Mouse (Mus musculus) lung, adult 2 months (tissue): ENCODE measurements around the gene Lekr1. TPM values are rescaled to one million over a fixed set of nuclear protein-coding genes. Genes with fewer than 3 reads are reported as not detected.

Source experiments
- DNase-seq: peaks from one replicate; pipeline ENCODE4 v3.0.0; 2022
- H3K4me1 ChIP-seq: fragments of 200-500 bp; 2 replicates; pipeline ENCODE4 v1.6.1; 2011; ENCODE audit warnings: low read length; ENCODE audit not compliant: control insufficient read depth, insufficient read depth
- H3K4me3 ChIP-seq: fragments of 200-500 bp; replicated peaks from 2 replicates; pipeline ENCODE3; 2011; ENCODE audit warnings: low read depth, mild to moderate bottlenecking, control low read depth, low read length; ENCODE audit errors: extremely low read depth
- CTCF ChIP-seq: fragments of 200-500 bp; IDR thresholded peaks from 2 replicates; pipeline ENCODE4 v1.5.1; 2011; ENCODE audit warnings: mild to moderate bottlenecking, low read length, control low read depth; ENCODE audit not compliant: insufficient read depth
- POLR2A ChIP-seq: fragments of 200-500 bp; IDR thresholded peaks from 2 replicates; pipeline ENCODE4 v1.6.1; 2011; ENCODE audit warnings: low read depth, mild to moderate bottlenecking, control low read depth, low read length, borderline replicate concordance; ENCODE audit errors: extremely low read depth
- WGBS: fragments of 180-500 bp; shearing (Covaris S2); methylation state at CpG from one replicate; pipeline ENCODE4 v1.1.7; 2018; 5-methylcytosine and 5-hydroxymethylcytosine counted together
- polyA plus RNA-seq: library from polyadenylated mRNA; depleted of rRNA; stranded (reverse); fragments of >200 nt; gene quantifications from 2 replicates; pipeline ENCODE4 v1.2.3, GENCODE M21; 2012; rRNA removed

The Lekr1 gene
- polyA plus RNA-seq, 1 experiment = 1.3 TPM

DNA sequence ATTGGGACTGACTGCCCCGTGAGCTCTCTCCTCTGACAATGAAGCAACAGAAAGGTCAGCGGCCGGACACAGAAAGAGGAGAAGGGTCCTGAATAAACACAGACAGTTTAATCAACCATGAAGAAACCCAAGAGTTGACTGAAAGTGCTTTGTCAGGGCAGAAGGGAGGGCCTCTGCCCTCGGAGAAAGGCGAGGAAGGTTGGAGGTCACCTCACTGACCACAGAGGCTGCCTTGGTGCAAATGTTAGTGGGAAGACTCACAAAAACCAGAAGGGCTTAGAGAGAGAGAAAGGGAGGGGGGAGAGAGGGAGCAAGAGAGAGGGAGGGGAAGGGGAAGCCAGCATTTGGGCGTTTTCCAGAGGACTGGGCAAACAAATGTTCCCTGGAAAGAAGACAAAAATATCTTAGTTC lies 195.4 kb downstream of the Lekr1 start:
- H3K4me1 ChIP-seq = peaks cover 9% of the 10 kb centered on the region
- WGBS = 29% methylated on average over 6 of the region's 6 CpGs
- no peak for DNase-seq

GRCm38 (mm10) chr3:65863297-65863696 lies 197.3 kb downstream of the Lekr1 start:
- Histone ChIP-seq H3K4me3 (no peak overlapping the region), H3K4me1 (peaks cover 7% of the 10 kb centered on the region)
- no peak for TF ChIP-seq POLR2A
- peak; percentile 93 for TF ChIP-seq CTCF
- DNase-seq = peak; percentile 64
- 2% methylated on average over 11 of the region's 11 CpGs for WGBS

More for the DNA sequence above, 195.4 kb downstream of the Lekr1 start:
- no peak overlapping the region for H3K4me3 ChIP-seq
- no peak for TF ChIP-seq POLR2A
- TF ChIP-seq CTCF = no peak

GRCm38 (mm10) chr3:65863762-65864377 lies 197.8 kb downstream of the Lekr1 start:
- no peak for TF ChIP-seq CTCF
- no peak for TF ChIP-seq POLR2A
- no peak for DNase-seq
- H3K4me3 ChIP-seq = no peak overlapping the region
- 65% methylated on average over 16 of the region's 16 CpGs for WGBS
- H3K4me1 ChIP-seq = peaks cover 4% of the 10 kb centered on the region

DNA sequence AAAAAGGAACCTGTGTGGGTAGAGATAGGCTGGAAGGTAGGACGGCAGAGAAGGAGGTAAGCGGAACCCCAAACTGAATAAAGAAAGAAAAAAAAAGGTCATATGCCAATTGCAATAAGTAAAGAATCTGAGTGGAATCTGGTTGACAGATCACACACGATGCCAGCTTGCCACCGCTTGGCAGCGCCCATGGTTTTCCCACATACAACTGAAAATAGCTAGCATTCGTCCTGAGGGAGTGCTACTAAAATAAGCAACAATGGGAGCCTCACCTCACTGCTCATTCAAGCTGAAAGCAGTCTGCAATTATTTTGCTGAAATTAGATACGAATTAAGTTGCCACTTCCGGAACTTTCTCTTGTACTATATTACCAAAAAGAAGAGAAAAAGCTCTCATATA lies 202.9 kb downstream of the Lekr1 start:
- Histone ChIP-seq H3K4me1 (no peaks in the 10 kb centered on the region; the same call in 1 of the 2 replicates), H3K4me3 (no peak overlapping the region)
- whole genome bisulfite sequencing = 83% methylated on average over 8 of the region's 8 CpGs
- no peak for DNase-seq
- TF ChIP-seq CTCF = no peak
- TF ChIP-seq POLR2A = no peak

- TF ChIP-seq POLR2A = no peak
- TF ChIP-seq CTCF = no peak
These were observed 203.7 kb downstream of the Lekr1 start for GRCm38 (mm10) chr3:65869724-65870123.

DNA sequence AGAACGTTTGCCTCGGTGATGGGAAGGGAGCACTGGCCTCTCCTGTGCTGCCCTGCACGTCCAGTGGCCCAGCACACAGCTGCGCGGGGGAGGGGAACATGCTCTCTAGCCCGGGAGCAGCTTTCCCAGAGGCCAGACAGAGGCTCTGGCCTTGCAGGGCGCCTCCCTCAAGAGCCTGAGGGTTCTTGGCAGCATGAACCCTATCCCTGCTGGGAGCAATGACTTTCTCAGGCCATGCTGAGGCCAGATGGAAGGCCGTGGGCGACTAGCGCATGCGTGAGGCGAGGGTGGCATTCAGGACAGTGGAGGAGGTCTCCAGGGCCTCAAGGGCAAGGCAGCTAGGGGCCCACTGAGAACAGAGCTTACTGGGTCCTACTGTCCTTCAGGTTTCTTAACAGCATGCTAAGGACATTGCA lies 205.2 kb downstream of the Lekr1 start:
- Histone ChIP-seq H3K4me1 (no peaks in the 10 kb centered on the region; the same call in 1 of the 2 replicates), H3K4me3 (no peak overlapping the region)
- TF ChIP-seq CTCF = no peak
- DNase-seq = peak; percentile 31
- WGBS = 43% methylated on average over 12 of the region's 12 CpGs

More at GRCm38 (mm10) chr3:65869724-65870123, 203.7 kb downstream of the Lekr1 start:
- 65% methylated on average over 6 of the region's 6 CpGs for WGBS
- Histone ChIP-seq H3K4me1 (no peaks in the 10 kb centered on the region; the same call in 1 of the 2 replicates), H3K4me3 (no peak overlapping the region)
- no peak for DNase-seq

- H3K4me3 ChIP-seq = no peak overlapping the region
- TF ChIP-seq POLR2A (no peak), CTCF (no peak)
- WGBS = 55% methylated on average over 10 of the region's 10 CpGs
- no peaks in the 10 kb centered on the region; the same call in 1 of the 2 replicates for H3K4me1 ChIP-seq
- DNase-seq = no peak
These were observed 205.7 kb downstream of the Lekr1 start for GRCm38 (mm10) chr3:65871609-65872272.

- no peak overlapping the region for H3K4me3 ChIP-seq
- DNase-seq = no peak
- TF ChIP-seq POLR2A (no peak), CTCF (no peak)
- 52% methylated on average over 13 of the region's 13 CpGs for WGBS
- H3K4me1 ChIP-seq = no peaks in the 10 kb centered on the region; the same call in 1 of the 2 replicates
These were observed 207.2 kb downstream of the Lekr1 start for GRCm38 (mm10) chr3:65873093-65873830.

Other genes starting within 250 kb of the Lekr1 start
- gene Tiparp, start 137.8 kb upstream of the Lekr1 start, polyA plus RNA-seq = 4.7 and 5.7 TPM in 2 replicates